Mouse (Mus musculus) intestine, embryonic 15.5 days (tissue): ENCODE measurements at regions not wholly inside any gene's neighbourhood (a gene's known extent, or its start where the extent isn't known, plus 50 kb on each side); places are given as distances from the start of the nearest gene placed in this dataset.
A peak's percentile ranks its signal among the peaks of the same experiment; 100 is the strongest.

Experiments used
- ATAC-seq: fragments of 200-750 bp; cut with Nextera tagmentation; 2 replicates; pipeline ENCODE4 v1.8.0; 2017; ENCODE audit warnings: moderate TSS enrichment, moderate library complexity
- H3K27ac ChIP-seq: fragments of 300-500 bp; sonication (generic); 2 replicates; pipeline ENCODE4 v1.5.1; 2015; ENCODE audit warnings: mild to moderate bottlenecking, inconsistent platforms
- H3K27me3 ChIP-seq: fragments of 300-500 bp; sonication (generic); replicated peaks from 2 replicates; pipeline ENCODE4 v1.6.1; 2015; ENCODE audit warnings: inconsistent platforms
- H3K36me3 ChIP-seq: fragments of 300-500 bp; sonication (generic); 2 replicates; pipeline ENCODE4 v1.6.1; 2015; ENCODE audit warnings: inconsistent platforms
- H3K4me1 ChIP-seq: fragments of 300-500 bp; sonication (generic); replicated peaks from 2 replicates; pipeline ENCODE4 v1.6.1; 2015; ENCODE audit warnings: inconsistent platforms
- H3K4me2 ChIP-seq: fragments of 300-500 bp; sonication (generic); replicated peaks from 2 replicates; pipeline ENCODE4 v1.6.1; 2015; ENCODE audit warnings: mild to moderate bottlenecking, inconsistent platforms
- H3K4me3 ChIP-seq: fragments of 300-500 bp; sonication (generic); replicated peaks from 2 replicates; pipeline ENCODE4 v1.5.1; 2015; ENCODE audit warnings: inconsistent platforms
- H3K9ac ChIP-seq: fragments of 300-500 bp; sonication (generic); 2 replicates; pipeline ENCODE4 v1.6.1; 2015; ENCODE audit warnings: inconsistent platforms
- H3K9me3 ChIP-seq: fragments of 300-500 bp; sonication (generic); 2 replicates; pipeline ENCODE4 v1.6.1; 2016; ENCODE audit warnings: inconsistent platforms
- WGBS: fragments of 180-500 bp; shearing (Covaris S2); methylation state at CpG from one replicate; pipeline ENCODE4 v1.1.7; 2015; 5-methylcytosine and 5-hydroxymethylcytosine counted together

DNA sequence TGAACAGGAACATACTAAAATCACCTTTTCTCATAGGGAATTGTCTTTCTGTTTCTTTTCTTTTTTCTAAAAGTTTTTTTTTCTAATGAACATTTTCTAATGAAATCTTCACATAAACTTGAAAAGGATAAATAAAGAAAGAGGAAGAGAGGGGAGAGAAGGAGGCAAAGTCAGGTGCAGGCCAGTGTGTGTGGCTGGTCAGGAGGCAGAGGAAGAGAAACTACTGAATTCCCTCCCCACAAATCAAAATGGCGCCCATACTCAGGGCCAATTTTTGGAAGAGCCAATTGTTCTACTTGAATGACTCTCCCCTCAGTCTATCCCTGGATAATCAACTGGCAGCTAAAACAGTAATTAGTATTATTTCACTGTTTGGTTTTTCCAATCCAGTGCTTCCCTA, 152.0 kb downstream of the Cdc5l start:
- WGBS = 91% methylated on average over 1 of the region's 1 CpGs
- Histone ChIP-seq H3K27me3 (no peaks in the 10 kb centered on the region), H3K27ac (no peak overlapping the region), H3K4me1 (0 out of 2 replicates have a peak, but pooled peaks cover 7% of the 10 kb centered on the region), H3K9me3 (no peaks in the 10 kb centered on the region), H3K4me3 (no peak overlapping the region), H3K4me2 (no peak overlapping the region), H3K9ac (no peak overlapping the region), H3K36me3 (no peaks in the 10 kb centered on the region)
- no peak for ATAC-seq

DNA sequence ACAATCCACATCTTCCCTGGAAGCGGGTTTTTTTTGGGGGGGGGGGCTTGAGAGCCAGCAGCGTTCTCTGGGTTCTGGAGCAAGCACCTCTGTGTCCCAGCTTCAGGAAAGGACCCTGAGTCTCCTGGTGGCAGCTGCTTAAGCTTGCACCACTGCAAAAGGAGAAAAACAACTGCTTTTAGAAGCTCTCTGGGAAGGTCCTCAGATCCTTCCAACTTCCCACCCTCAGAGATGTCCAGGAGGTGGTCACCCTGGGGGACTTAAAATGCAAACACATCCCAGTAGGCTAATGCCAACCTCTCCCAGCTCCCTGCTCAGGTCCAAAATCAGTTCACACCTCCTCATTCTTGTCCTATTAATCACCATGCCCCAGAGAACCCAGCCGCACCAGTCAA, 153.7 kb downstream of the Cdc5l start:
- H3K4me2 ChIP-seq = peak overlapping the region; percentile 30
- H3K4me3 ChIP-seq = no peak overlapping the region
- H3K27ac ChIP-seq = no peak overlapping the region
- 0 out of 2 replicates have a peak, but pooled peaks cover 7% of the 10 kb centered on the region for H3K4me1 ChIP-seq
- H3K27me3 ChIP-seq = no peaks in the 10 kb centered on the region
- WGBS = 23% methylated on average over 3 of the region's 3 CpGs
- no peaks in the 10 kb centered on the region for H3K36me3 ChIP-seq
- no peak overlapping the region for H3K9ac ChIP-seq
- H3K9me3 ChIP-seq = no peaks in the 10 kb centered on the region
- ATAC-seq = no peak

DNA sequence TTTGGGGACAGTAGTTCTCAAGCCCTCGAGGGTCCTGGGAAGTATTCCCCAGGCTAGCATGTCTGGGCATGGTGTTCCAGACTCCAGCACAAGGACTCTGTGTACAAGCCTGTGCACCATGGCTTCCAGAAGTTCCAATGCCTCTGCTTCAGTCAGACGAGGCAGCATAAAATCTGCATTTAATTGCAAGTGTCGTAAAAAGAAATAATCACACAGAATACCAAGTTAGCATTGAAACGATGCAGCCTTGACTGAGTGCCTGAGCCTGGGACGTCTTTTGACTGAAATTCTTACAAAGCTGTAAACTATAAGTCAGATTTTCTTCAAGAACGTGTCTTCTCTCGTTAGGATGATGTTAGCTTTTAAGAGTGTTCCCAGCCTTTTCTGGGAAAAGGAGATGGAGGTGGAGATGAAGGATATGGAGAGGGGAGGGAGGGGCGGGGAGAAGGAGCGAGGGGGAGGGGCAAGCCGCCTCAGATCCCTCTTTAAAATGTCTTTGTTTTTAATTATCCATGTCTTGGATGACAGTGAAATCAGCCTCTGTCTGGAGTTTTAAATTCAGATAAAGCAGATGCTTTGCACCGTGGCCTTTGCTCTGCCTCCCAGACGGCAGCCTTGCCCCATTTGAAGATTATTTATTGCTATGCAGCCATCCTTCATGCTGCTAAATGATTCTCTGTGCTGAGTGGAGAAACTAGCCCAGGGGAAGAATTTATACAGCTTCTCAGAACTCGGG, 154.3 kb downstream of the Cdc5l start:
- WGBS = 20% methylated on average over 13 of the region's 13 CpGs
- Histone ChIP-seq H3K9ac (no peak overlapping the region), H3K4me1 (0 out of 2 replicates have a peak, but pooled peaks cover 7% of the 10 kb centered on the region), H3K27ac (no peak overlapping the region), H3K27me3 (no peaks in the 10 kb centered on the region), H3K4me2 (peak overlapping the region; percentile 30), H3K36me3 (no peaks in the 10 kb centered on the region), H3K9me3 (no peaks in the 10 kb centered on the region), H3K4me3 (no peak overlapping the region)
- no peak for ATAC-seq

DNA sequence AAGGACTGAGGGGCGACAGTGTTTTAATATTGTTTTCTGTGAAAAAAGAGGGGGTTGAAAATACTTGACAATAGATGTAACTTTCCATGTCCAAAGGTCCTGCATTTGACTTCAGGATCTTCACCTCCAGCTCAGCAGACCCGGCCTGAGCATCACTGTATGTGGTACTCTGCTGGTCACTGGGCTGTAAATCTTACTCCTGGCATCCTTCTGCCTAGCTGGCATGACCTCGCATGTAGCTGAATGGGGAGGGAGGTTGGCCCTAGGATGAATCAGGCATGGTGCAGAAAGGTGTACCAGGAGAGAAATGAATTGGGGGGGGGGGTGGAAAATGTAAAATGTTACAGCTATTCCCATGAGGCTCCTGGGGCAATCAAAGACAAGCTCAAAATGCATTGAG, 156.0 kb downstream of the Cdc5l start:
- H3K4me1 ChIP-seq = 0 out of 2 replicates have a peak, but pooled peaks cover 7% of the 10 kb centered on the region
- no peaks in the 10 kb centered on the region for H3K9me3 ChIP-seq
- H3K4me2 ChIP-seq = no peak overlapping the region
- H3K27me3 ChIP-seq = no peaks in the 10 kb centered on the region
- ATAC-seq = no peak
- H3K9ac ChIP-seq = no peak overlapping the region
- no peak overlapping the region for H3K27ac ChIP-seq
- 84% methylated on average over 3 of the region's 3 CpGs for WGBS
- no peak overlapping the region for H3K4me3 ChIP-seq
- no peaks in the 10 kb centered on the region for H3K36me3 ChIP-seq

DNA sequence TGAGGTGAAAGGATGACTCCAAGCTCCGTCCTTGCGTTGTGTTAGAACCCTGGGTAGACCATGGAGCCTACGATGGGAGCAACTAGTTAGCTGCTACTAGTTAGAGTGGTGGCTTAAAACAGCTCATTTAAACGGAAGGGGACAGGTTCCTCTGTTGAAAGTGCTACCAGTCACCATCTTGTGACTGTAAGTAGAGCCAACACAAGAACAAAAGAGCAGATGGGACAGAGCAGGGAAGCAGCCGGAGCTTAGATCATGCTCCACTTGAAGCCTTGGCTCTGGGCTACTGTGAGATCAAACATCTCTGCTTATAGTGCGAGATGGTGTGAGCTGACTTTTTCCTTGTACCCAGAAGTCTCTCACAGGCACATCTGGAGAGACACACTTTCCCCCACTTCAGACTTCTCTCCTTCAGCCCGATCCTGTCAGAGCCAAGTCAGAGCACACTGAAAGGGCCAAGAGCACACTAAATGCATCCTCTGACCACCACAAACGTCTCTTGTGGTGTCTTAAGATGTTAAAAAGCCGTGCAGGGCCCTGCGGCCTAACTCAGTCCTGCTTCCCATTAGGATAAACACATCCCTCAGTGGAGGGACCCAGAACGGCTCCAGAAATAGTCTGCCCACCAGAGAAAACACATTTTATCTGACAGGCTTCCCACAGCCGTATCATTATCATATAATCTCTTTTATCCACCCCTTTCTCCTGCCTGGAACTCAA, 156.7 kb downstream of the Cdc5l start:
- Histone ChIP-seq H3K4me1 (0 out of 2 replicates have a peak, but pooled peaks cover 7% of the 10 kb centered on the region), H3K27me3 (no peaks in the 10 kb centered on the region), H3K4me3 (no peak overlapping the region), H3K9me3 (no peaks in the 10 kb centered on the region), H3K36me3 (no peaks in the 10 kb centered on the region), H3K9ac (no peak overlapping the region), H3K27ac (no peak overlapping the region), H3K4me2 (no peak overlapping the region)
- 77% methylated on average over 12 of the region's 12 CpGs for WGBS
- ATAC-seq = no peak

DNA sequence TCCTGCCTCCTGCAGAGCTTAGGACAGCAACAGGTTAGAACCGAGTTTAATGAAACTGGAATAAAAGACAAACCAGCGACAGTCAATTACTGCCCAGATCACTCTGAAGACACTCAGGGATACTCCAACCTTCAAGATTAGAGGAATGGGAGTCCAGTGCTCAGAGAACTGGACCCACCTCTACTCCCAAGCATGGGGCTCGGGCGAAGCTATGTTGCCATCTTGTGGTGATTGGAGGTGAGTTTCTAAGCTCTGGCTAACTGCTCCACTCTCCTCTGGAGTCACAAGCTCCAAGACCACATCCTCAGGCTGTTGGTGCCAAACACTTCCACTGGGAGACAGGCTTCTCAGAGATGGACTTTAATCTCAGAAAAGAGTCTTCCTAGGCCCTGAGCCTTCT, 158.6 kb downstream of the Cdc5l start:
- WGBS = 63% methylated on average over 4 of the region's 4 CpGs
- H3K27me3 ChIP-seq = no peaks in the 10 kb centered on the region
- no peaks in the 10 kb centered on the region for H3K36me3 ChIP-seq
- H3K27ac ChIP-seq = no peak overlapping the region
- no peaks in the 10 kb centered on the region for H3K9me3 ChIP-seq
- H3K4me2 ChIP-seq = no peak overlapping the region
- ATAC-seq = no peak
- H3K4me3 ChIP-seq = no peak overlapping the region
- 0 out of 2 replicates have a peak, but pooled peaks cover 6% of the 10 kb centered on the region for H3K4me1 ChIP-seq
- H3K9ac ChIP-seq = no peak overlapping the region

DNA sequence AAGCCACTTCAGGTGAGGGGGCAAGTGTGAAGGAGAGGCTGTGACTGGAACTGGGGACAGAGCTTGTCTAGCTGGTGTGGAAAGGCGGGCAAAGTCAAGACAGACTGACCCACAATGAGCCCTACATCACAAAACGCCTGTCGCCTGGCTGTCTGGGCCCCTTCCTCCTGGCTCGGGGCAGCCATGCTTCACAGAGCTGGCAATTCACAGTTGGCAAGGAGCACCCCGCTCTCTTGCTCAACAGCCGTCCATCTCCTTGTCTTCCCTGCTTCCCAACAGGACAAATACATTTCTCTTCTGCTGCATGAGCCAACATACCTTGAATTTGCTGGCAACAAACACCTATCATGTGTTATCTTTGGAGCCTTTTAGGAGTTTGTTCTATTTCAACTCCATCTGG, 166.8 kb downstream of the Cdc5l start:
- H3K4me1 ChIP-seq = no peaks in the 10 kb centered on the region
- H3K9ac ChIP-seq = no peak overlapping the region
- WGBS = 87% methylated on average over 6 of the region's 6 CpGs
- no peaks in the 10 kb centered on the region for H3K27me3 ChIP-seq
- H3K9me3 ChIP-seq = no peaks in the 10 kb centered on the region
- H3K36me3 ChIP-seq = no peaks in the 10 kb centered on the region
- no peak overlapping the region for H3K4me3 ChIP-seq
- ATAC-seq = no peak
- no peak overlapping the region for H3K4me2 ChIP-seq
- H3K27ac ChIP-seq = no peak overlapping the region

DNA sequence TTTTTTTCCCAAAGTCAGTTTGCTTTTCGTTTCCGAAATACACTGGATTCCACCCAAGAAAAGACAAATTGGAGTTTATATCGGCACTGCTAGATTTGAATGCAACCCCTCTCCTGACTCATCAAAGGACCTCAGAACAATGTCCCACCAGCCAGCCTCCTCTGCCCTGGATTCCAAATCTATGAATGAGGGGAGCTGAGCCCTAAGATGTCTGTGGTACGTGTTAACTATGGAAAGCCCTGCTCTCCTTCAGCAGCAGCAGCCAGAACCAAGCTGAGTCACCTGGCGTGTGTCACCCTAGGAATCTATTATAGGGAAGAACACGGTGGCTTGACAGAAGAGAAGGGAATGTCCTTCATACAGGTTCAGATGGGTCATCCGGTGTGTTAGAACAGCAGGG, 167.9 kb downstream of the Cdc5l start:
- no peak overlapping the region for H3K4me2 ChIP-seq
- H3K9ac ChIP-seq = no peak overlapping the region
- no peaks in the 10 kb centered on the region for H3K9me3 ChIP-seq
- 66% methylated on average over 7 of the region's 7 CpGs for WGBS
- no peak for ATAC-seq
- H3K27me3 ChIP-seq = no peaks in the 10 kb centered on the region
- H3K4me3 ChIP-seq = no peak overlapping the region
- no peaks in the 10 kb centered on the region for H3K4me1 ChIP-seq
- H3K27ac ChIP-seq = no peak overlapping the region
- H3K36me3 ChIP-seq = no peaks in the 10 kb centered on the region

DNA sequence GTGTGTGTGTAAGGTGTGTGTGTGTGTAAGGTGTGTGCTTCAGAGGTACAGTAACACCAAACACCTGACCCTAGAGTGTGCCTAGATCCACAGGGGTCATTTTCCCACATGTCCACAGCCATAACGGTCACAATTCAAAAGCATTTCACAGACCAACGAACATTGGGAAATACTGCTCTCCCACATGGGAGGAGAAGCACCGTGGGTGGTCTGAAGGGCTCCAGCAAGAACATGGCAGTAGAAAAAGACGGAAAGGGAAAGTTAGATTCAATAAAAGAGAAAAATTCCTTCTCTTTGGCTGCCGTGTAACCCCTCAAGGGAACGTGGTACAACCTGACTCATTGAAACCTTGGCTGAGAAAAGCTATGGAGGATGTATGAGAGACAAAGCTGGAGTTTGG, 169.1 kb downstream of the Cdc5l start:
- Histone ChIP-seq H3K27ac (no peak overlapping the region), H3K4me2 (no peak overlapping the region), H3K27me3 (no peaks in the 10 kb centered on the region), H3K4me1 (no peaks in the 10 kb centered on the region), H3K36me3 (no peaks in the 10 kb centered on the region), H3K4me3 (no peak overlapping the region), H3K9me3 (no peaks in the 10 kb centered on the region), H3K9ac (no peak overlapping the region)
- WGBS = 45% methylated on average over 6 of the region's 6 CpGs
- ATAC-seq = no peak

DNA sequence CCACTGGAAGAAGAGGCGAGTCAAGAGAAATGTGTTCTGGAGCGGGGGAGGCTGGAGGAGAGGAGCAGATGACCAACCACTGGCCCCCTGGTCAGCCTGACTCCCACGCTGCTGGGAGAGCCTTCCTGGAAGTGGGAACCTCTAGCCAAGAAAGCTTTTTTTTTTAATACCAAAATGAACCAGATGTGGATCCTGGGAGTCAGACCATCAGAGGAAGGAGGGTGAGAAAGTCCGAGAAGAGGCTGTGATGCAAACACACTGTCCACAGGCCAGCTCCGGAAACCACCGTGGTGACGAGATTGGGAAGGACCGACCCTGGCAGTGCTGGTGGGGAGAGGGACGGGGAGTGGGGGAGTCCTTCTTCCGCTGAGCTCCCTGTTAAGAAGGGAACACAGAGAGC, 173.1 kb downstream of the Cdc5l start:
- no peak for ATAC-seq
- Histone ChIP-seq H3K9ac (no peak overlapping the region), H3K9me3 (no peaks in the 10 kb centered on the region), H3K4me2 (no peak overlapping the region), H3K4me1 (no peaks in the 10 kb centered on the region), H3K27ac (no peak overlapping the region), H3K27me3 (no peaks in the 10 kb centered on the region), H3K36me3 (no peaks in the 10 kb centered on the region), H3K4me3 (no peak overlapping the region)
- 73% methylated on average over 10 of the region's 10 CpGs for WGBS

DNA sequence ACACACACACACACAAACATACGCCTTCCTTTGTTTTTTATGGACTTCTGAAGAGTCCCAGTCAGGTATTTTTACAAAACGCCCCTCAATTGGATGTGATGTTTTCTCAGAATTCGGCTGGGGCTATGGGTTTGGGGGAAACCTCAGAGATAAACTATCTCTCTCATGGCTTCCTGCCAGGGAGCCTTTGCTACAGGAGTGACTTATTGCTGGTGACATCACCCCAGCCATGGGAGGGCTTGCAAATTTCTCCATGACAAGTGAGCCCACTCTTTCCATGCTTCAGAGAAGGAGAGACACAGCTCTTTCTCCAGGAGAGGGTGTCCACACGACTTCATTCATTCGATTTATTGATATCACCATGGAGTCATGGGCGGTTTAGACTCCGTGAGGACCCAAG, 175.5 kb downstream of the Cdc5l start:
- Histone ChIP-seq H3K4me3 (no peak overlapping the region), H3K9ac (no peak overlapping the region), H3K27ac (no peak overlapping the region), H3K36me3 (no peaks in the 10 kb centered on the region), H3K4me2 (no peak overlapping the region), H3K9me3 (no peaks in the 10 kb centered on the region), H3K27me3 (no peaks in the 10 kb centered on the region), H3K4me1 (0 out of 2 replicates have a peak, but pooled peaks cover 3% of the 10 kb centered on the region)
- no peak for ATAC-seq
- WGBS = 64% methylated on average over 7 of the region's 7 CpGs

DNA sequence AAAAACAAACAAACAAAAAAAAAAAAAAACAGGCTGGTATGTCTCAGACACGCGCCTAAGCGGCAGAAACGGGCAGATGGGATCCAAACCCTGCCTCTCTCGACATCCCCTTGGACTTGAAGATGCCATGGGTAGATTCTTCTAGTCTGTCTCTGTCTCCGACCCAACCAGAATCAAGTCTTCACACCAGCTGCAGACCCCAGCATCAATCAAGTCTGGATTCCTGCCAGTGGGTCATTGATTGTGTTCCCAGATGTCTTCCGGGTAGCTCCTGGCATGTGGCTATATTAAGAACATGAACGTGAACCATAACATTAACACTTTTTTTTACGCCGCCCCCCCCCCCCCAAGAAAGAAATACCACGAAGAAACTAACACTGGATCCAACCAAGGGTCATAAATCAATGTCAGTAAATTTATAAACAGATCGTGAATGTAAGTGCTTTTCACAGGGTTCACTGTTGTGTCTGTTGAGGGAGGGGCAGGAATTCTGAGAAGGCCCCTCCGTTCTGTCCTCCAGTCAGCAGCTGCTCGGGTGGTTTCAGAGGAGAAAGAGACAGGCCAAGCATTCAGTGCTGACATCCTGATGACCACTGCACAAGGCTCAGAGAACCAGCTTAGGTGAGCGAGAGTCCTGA, 180.8 kb downstream of the Cdc5l start:
- H3K4me3 ChIP-seq = no peak overlapping the region
- H3K9me3 ChIP-seq = no peaks in the 10 kb centered on the region
- no peak overlapping the region for H3K9ac ChIP-seq
- H3K4me2 ChIP-seq = 0 out of 2 replicates have a peak overlapping the region, but pooled peaks have one; percentile 13
- ATAC-seq = peak; percentile 63
- no peaks in the 10 kb centered on the region for H3K27me3 ChIP-seq
- H3K4me1 ChIP-seq = 0 out of 2 replicates have a peak, but pooled peaks cover 3% of the 10 kb centered on the region
- H3K36me3 ChIP-seq = no peaks in the 10 kb centered on the region
- no peak overlapping the region for H3K27ac ChIP-seq
- WGBS = 37% methylated on average over 15 of the region's 15 CpGs
